Mouse (Mus musculus) MEL (cell line): ENCODE measurements around the gene Cd207.

ENCODE experiments used
- BHLHE40 ChIP-seq: IDR thresholded peaks from 2 replicates; pipeline ENCODE4 v1.6.1; 2012; ENCODE audit warnings: low read depth, mild to moderate bottlenecking, inconsistent platforms, low read length, improper control_type of control experiment, borderline replicate concordance
- POLR2A ChIP-seq, 2 experiments: IDR thresholded peaks; 2 replicates each; pipeline ENCODE4 v1.6.1; 2011 to 2012; ENCODE audit warnings: low read length in 2 of 2, mild to moderate bottlenecking in 2 of 2, control low read depth in 1 of 2, improper control_type of control experiment in 1 of 2, low read depth in 1 of 2, moderate library complexity in 1 of 2; ENCODE audit not compliant: control insufficient read depth in 1 of 2, insufficient read depth in 1 of 2, poor library complexity in 1 of 2

- TF ChIP-seq BHLHE40 (no peak), POLR2A (IDR thresholded peaks at IDR 0.05; ENCODE audit: control insufficient read depth in 1 of 2, insufficient read depth in 1 of 2, low read depth in 1 of 2, low read length in 2 of 2, poor library complexity in 1 of 2) (no peak)
Observed at GRCm38 (mm10) chr6:83707738-83708510, 30.3 kb upstream of the Cd207 start.
